Mouse (Mus musculus) cerebellum, adult 8-10 months (tissue): ENCODE results near the gene Wasf1.

ENCODE experiments used
- DNase-seq: peaks from one replicate; pipeline ENCODE4 v3.0.0; 2022

Gene Wasf1

DNA sequence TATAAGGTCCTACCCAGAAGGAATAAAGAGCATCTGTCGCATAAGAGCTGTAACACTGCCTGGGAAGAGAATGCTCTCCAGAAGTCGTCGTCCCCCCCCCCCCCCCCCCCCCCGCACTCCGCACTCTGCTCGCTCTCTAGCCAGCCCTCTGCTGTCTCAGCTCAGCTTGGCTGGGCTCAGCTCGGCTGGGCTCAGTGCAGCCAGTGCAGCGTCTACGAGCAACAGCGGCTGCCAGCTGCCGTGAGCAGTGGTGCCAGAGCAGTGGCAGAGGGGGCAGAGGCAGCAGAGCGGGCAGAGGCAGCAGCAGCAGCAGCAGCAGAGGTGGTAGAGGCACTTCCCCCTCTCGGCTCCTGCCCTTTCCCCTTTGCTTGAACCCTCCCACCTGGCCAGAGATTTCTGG is 102.1 kb downstream of the Wasf1 start:
- no peak for DNase-seq
